Comparison of ENCODE assay signal across 21 mouse cellular contexts in the genomic region with DNA sequence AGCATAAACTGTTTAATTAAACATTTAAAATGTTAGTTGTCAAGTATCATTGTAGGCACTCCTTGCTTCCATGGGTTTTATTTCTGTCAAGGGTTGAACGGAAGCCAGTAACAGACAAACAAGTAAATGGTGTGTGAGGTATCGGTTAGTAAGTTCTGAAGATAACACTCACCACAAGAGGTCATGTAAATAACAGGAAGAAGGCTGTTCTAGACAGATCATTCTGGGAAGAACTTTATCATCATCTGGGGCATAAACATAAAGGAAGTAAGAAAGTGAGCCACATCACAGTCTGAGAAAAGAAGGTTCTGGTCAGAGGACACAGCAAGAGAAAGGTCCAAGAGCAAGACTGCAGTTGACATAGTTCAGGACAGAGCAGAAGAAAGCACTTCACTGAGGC.
A peak's percentile ranks its signal among the peaks of the same experiment; 100 is the strongest.
DNase-seq lines count a peak whose midpoint lies in the region; ATAC-seq and TF ChIP-seq lines count a peak whose summit lies in the region.
"Had no signal": no experiment of that assay in that cellular context is flagged by ENCODE, and none has a peak within 500 bp of the region (broad histone marks: within the 10 kb centered on the region; RNA-seq: fewer than 3 reads in every experiment).

No protein-coding gene starts in this region.

- no peak for DNase-seq in lung, postnatal 0 days (ENCODE audit: low spot score)
- DNase-seq in lung, adult 18-20 months, result no peak
- peak; percentile 88 for DNase-seq in MEL (ENCODE audit: low read depth, low spot score)
- no peak for DNase-seq in cerebellum, adult 11-12 months
- no peak for DNase-seq in adrenal gland, postnatal 14 days
- DNase-seq: B cell, adult 2 months; cerebellum, adult 8-10 months; gastrocnemius, postnatal 14 days; heart, postnatal 10 days; lung, postnatal 14 days; thymus, postnatal 25 days had no signal

- 35% methylated on average over 2 of the region's 2 CpGs for WGBS in lung, postnatal 0 days
- 65% methylated on average over 2 of the region's 2 CpGs for whole genome bisulfite sequencing in intestine, embryonic 16.5 days

- H3K36me3 ChIP-seq in lung, postnatal 0 days (ENCODE audit: insufficient read depth, low read length), result no peaks in the 10 kb centered on the region
- H3K36me3 ChIP-seq in MEL (ENCODE audit: control insufficient read depth in 1 of 2, insufficient read depth in 2 of 2, low read length in 2 of 2), result peaks cover 0 to 27% of the 10 kb centered on the region in 2 experiments; a peak in 2 of 4 replicates
- no peaks in the 10 kb centered on the region for H3K36me3 ChIP-seq in intestine, embryonic 16.5 days (ENCODE audit: control insufficient read depth, insufficient read depth, low read length)
- H3K36me3 ChIP-seq: heart, embryonic 10.5 days; hindbrain, embryonic 13.5 days; midbrain, embryonic 12.5 days; neural tube, embryonic 12.5 days had no signal

- H3K9ac ChIP-seq in lung, postnatal 0 days (replicated peaks; ENCODE audit: low read depth), result no peak overlapping the region
- no peak overlapping the region for H3K9ac ChIP-seq in MEL (ENCODE audit: control insufficient read depth, low read depth, low read length, poor library complexity, severe bottlenecking)
- H3K9ac ChIP-seq in intestine, embryonic 16.5 days (ENCODE audit: low read depth, low read length), result no peak overlapping the region
- H3K9ac ChIP-seq: forebrain, embryonic 13.5 days; hindbrain, embryonic 13.5 days; midbrain, embryonic 12.5 days; neural tube, embryonic 12.5 days had no signal

- H3K79me2 ChIP-seq in MEL (ENCODE audit: control insufficient read depth, insufficient read depth, low read length, poor library complexity), result no peaks in the 10 kb centered on the region; the same call in 1 of the 2 replicates

- peak; percentile 12; the same call in 1 of the 2 replicates for TF ChIP-seq CTCF in lung, postnatal 0 days (IDR thresholded peaks at IDR 0.05)
- TF ChIP-seq CTCF in MEL (IDR thresholded peaks at IDR 0.05 in 2 of 3, conservative IDR thresholded peaks at IDR 0.05 in 1 of 3; ENCODE audit: control insufficient read depth in 1 of 3, insufficient read depth in 1 of 3, low read depth in 2 of 3, low read length in 3 of 3, poor library complexity in 1 of 3, severe bottlenecking in 1 of 3), result no peak

- TF ChIP-seq EP300 in lung, postnatal 0 days (IDR thresholded peaks at IDR 0.05), result no peak
- peak; percentile 100 for TF ChIP-seq EP300 in MEL (IDR thresholded peaks at IDR 0.05; ENCODE audit: low read depth in 1 of 2, low read length in 2 of 2)

- no peak overlapping the region for H3K4me3 ChIP-seq in lung, postnatal 0 days (ENCODE audit: low read depth, low read length)
- H3K4me3 ChIP-seq in MEL (ENCODE audit: control insufficient read depth in 1 of 2, insufficient read depth in 1 of 2, low read depth in 2 of 2, low read length in 2 of 2), result peak overlapping the region in 1 of 2 experiments; percentile 27; a peak in 1 of 4 replicates
- no peak overlapping the region for H3K4me3 ChIP-seq in intestine, embryonic 16.5 days (ENCODE audit: low read length)
- H3K4me3 ChIP-seq: forebrain, embryonic 13.5 days; heart, embryonic 10.5 days; hindbrain, embryonic 13.5 days; midbrain, embryonic 12.5 days; neural tube, embryonic 12.5 days had no signal

- H3K27ac ChIP-seq in lung, postnatal 0 days (ENCODE audit: low read length), result no peak overlapping the region
- peak overlapping the region; percentile 95 for H3K27ac ChIP-seq in MEL (ENCODE audit: control insufficient read depth, low read depth, low read length)
- no peak overlapping the region for H3K27ac ChIP-seq in intestine, embryonic 16.5 days (ENCODE audit: low read length)
- H3K27ac ChIP-seq: forebrain, embryonic 13.5 days; heart, embryonic 10.5 days; hindbrain, embryonic 13.5 days; kidney, postnatal 0 days; midbrain, embryonic 12.5 days; neural tube, embryonic 12.5 days had no signal

- TF ChIP-seq POLR2A in MEL (IDR thresholded peaks at IDR 0.05; ENCODE audit: control insufficient read depth in 1 of 2, insufficient read depth in 1 of 2, low read depth in 1 of 2, low read length in 2 of 2, poor library complexity in 1 of 2), result peak in 1 of 2 experiments; percentile 20; a peak in 1 of 4 replicates

- no peak for ATAC-seq in lung, postnatal 0 days
- peak; percentile 61 for ATAC-seq in inflammation-experienced regulatory T-cells, adult 6 months
- peak; percentile 84 for ATAC-seq in megakaryocyte progenitor cell, adult 5-6 weeks (replicated peaks; ENCODE audit: poor library complexity)
- ATAC-seq in intestine, embryonic 16.5 days, result no peak
- ATAC-seq: forebrain, embryonic 13.5 days; intestine, postnatal 0 days had no signal

- TF ChIP-seq RAD21 in MEL (IDR thresholded peaks at IDR 0.05; ENCODE audit: low read depth, low read length), result no peak; the same call in 1 of the 2 replicates

- no peak overlapping the region for H3K4me2 ChIP-seq in lung, postnatal 0 days (replicated peaks; ENCODE audit: low read depth, low read length)
- no peak overlapping the region for H3K4me2 ChIP-seq in intestine, embryonic 16.5 days (ENCODE audit: low read depth, low read length)
- H3K4me2 ChIP-seq: forebrain, embryonic 13.5 days; hindbrain, embryonic 13.5 days; midbrain, embryonic 12.5 days; neural tube, embryonic 12.5 days had no signal

- no peaks in the 10 kb centered on the region for H3K9me3 ChIP-seq in lung, postnatal 0 days (ENCODE audit: low read length)
- no peaks in the 10 kb centered on the region for H3K9me3 ChIP-seq in MEL (replicated peaks; ENCODE audit: insufficient read depth, low read length)
- no peaks in the 10 kb centered on the region for H3K9me3 ChIP-seq in intestine, embryonic 16.5 days (ENCODE audit: control insufficient read depth, low read length)
- H3K9me3 ChIP-seq: forebrain, embryonic 13.5 days; heart, embryonic 10.5 days; hindbrain, embryonic 13.5 days; midbrain, embryonic 12.5 days; neural tube, embryonic 12.5 days had no signal

- no peaks in the 10 kb centered on the region for H3K27me3 ChIP-seq in lung, postnatal 0 days (replicated peaks; ENCODE audit: insufficient read depth, low read length)
- H3K27me3 ChIP-seq in MEL (ENCODE audit: control insufficient read depth in 1 of 2, insufficient read depth in 2 of 2, low read length in 2 of 2), result no peaks in the 10 kb centered on the region
- H3K27me3 ChIP-seq in intestine, embryonic 16.5 days (replicated peaks; ENCODE audit: control insufficient read depth, insufficient read depth, low read length), result no peaks in the 10 kb centered on the region
- H3K27me3 ChIP-seq: forebrain, embryonic 13.5 days; hindbrain, embryonic 13.5 days; midbrain, embryonic 12.5 days; neural tube, embryonic 12.5 days had no signal

- no peaks in the 10 kb centered on the region for H3K4me1 ChIP-seq in lung, postnatal 0 days (ENCODE audit: insufficient read depth, low read depth, low read length)
- peaks cover 11 to 24% of the 10 kb centered on the region in 2 experiments for H3K4me1 ChIP-seq in MEL (ENCODE audit: control insufficient read depth in 1 of 2, insufficient read depth in 2 of 2, low read length in 2 of 2)
- H3K4me1 ChIP-seq in intestine, embryonic 16.5 days (ENCODE audit: control insufficient read depth, insufficient read depth, low read length), result no peaks in the 10 kb centered on the region
- H3K4me1 ChIP-seq: forebrain, embryonic 13.5 days; heart, embryonic 10.5 days; hindbrain, embryonic 13.5 days; midbrain, embryonic 12.5 days; neural tube, embryonic 12.5 days had no signal

TF ChIP-seq in MEL, 35 proteins besides CTCF, POLR2A, EP300 and RAD21 (continues in another document):
- TF ChIP-seq POLR2AphosphoS2 (IDR thresholded peaks at IDR 0.05; ENCODE audit: low read length), result no peak
- TF ChIP-seq CHD1 (IDR thresholded peaks at IDR 0.05; ENCODE audit: low read depth, low read length), result no peak
- TF ChIP-seq MAX (IDR thresholded peaks at IDR 0.05; ENCODE audit: low read length), result no peak
- peak; percentile 44; the same call in 1 of the 2 replicates for TF ChIP-seq NELFE (IDR thresholded peaks at IDR 0.05; ENCODE audit: low read depth, low read length)
- TF ChIP-seq TAL1 (IDR thresholded peaks at IDR 0.05; ENCODE audit: low read length), result peak; percentile 82
- TF ChIP-seq JUND (IDR thresholded peaks at IDR 0.05; ENCODE audit: low read depth, low read length), result no peak; the same call in 1 of the 2 replicates
- TF ChIP-seq USF2 (IDR thresholded peaks at IDR 0.05; ENCODE audit: borderline replicate concordance in 1 of 2, insufficient read depth in 1 of 2, low read depth in 1 of 2, low read length in 2 of 2), result no peak
- TF ChIP-seq ZC3H11A (IDR thresholded peaks at IDR 0.05; ENCODE audit: low read depth, low read length), result 0 out of 2 replicates have a peak, but pooled peaks have one; percentile 1
- peak; percentile 87 for TF ChIP-seq RCOR1 (IDR thresholded peaks at IDR 0.05; ENCODE audit: low read depth, low read length)
- TF ChIP-seq ZKSCAN1 (IDR thresholded peaks at IDR 0.05; ENCODE audit: low read depth, low read length), result no peak
- peak; percentile 79; the same call in 1 of the 2 replicates for TF ChIP-seq MAFK (IDR thresholded peaks at IDR 0.05; ENCODE audit: borderline replicate concordance, low read depth, low read length)
- peak; percentile 58 for TF ChIP-seq CHD2 (IDR thresholded peaks at IDR 0.05; ENCODE audit: low read length)
- TF ChIP-seq E2F4 (IDR thresholded peaks at IDR 0.05; ENCODE audit: borderline replicate concordance, low read depth, low read length), result no peak
- peak; percentile 96 for TF ChIP-seq TCF12 (IDR thresholded peaks at IDR 0.05; ENCODE audit: low read depth, low read length)
- peak; percentile 67 for TF ChIP-seq ELF1 (IDR thresholded peaks at IDR 0.05; ENCODE audit: low read depth, low read length)
- TF ChIP-seq NRF1 (IDR thresholded peaks at IDR 0.05; ENCODE audit: insufficient read depth, low read depth, low read length, poor library complexity, severe bottlenecking), result no peak
- TF ChIP-seq SMC3 (IDR thresholded peaks at IDR 0.05; ENCODE audit: low read depth, low read length), result peak; percentile 6; the same call in 1 of the 2 replicates
- TF ChIP-seq USF1 (IDR thresholded peaks at IDR 0.05; ENCODE audit: low read depth, low read length), result no peak
- no peak; the same call in 1 of the 2 replicates for TF ChIP-seq ZMIZ1 (IDR thresholded peaks at IDR 0.05; ENCODE audit: low read depth, low read length)
- 0 out of 2 replicates have a peak, but pooled peaks have one; percentile 33 for TF ChIP-seq GABPA (IDR thresholded peaks at IDR 0.05; ENCODE audit: low read depth, low read length)
- peak; percentile 93 for TF ChIP-seq SIN3A (IDR thresholded peaks at IDR 0.05; ENCODE audit: low read length)
- no peak for TF ChIP-seq POLR2AphosphoS5 (IDR thresholded peaks at IDR 0.05; ENCODE audit: borderline replicate concordance, low read depth, low read length)
- peak; percentile 98 for TF ChIP-seq GATA1 (IDR thresholded peaks at IDR 0.05; ENCODE audit: low read depth, low read length)
- no peak for TF ChIP-seq MEF2A (IDR thresholded peaks at IDR 0.05; ENCODE audit: extremely low read depth, insufficient replicate concordance, low read depth, low read length, poor library complexity, severe bottlenecking)
- TF ChIP-seq MXI1 (IDR thresholded peaks at IDR 0.05; ENCODE audit: low read depth, low read length), result no peak
- peak; percentile 97 for TF ChIP-seq ETS1 (IDR thresholded peaks at IDR 0.05; ENCODE audit: low read depth, low read length)

Comparison
In these comparisons a context has a peak if more than half of its experiments do, and no peak if none do; other contexts are left out.
1. ATAC-seq: peak in inflammation-experienced regulatory T-cells, adult 6 months (single experiment) and megakaryocyte progenitor cell, adult 5-6 weeks (single experiment); none in lung, postnatal 0 days (single experiment) and intestine, embryonic 16.5 days (single experiment).